Mouse (Mus musculus) frontal cortex, postnatal 25 days (tissue): ENCODE results near the gene Serf2.
"Not testable (repeated sequence)": the region's sequence is repeated elsewhere in the genome, so short reads cannot be mapped to it uniquely, and the experiment has no call there.

Experiments
- DNase-seq, 2 experiments: peaks; one replicate each; pipeline ENCODE4 v3.0.0; 2022; ENCODE audit warnings: low spot score in 2 of 2

The Serf2 gene

DNA sequence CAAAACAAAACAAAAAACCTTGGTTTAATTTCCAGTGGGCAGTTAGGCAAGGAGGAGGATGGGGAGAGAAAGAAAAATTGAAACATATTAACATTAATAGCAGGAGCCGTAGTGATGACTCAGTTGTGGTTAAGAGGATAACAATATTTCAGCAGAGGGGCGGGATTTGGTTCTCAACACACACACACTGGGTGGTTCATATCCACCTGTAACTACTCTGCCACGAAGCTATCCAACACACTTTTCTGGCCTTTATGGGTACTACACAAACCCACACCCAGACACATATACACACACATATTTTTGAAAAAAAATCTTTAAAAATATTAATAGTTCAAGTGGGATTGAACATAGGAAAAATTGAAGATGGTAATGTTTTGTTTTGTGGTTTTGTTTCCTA is 2.0 kb upstream of the Serf2 start:
- no peak for DNase-seq

DNA sequence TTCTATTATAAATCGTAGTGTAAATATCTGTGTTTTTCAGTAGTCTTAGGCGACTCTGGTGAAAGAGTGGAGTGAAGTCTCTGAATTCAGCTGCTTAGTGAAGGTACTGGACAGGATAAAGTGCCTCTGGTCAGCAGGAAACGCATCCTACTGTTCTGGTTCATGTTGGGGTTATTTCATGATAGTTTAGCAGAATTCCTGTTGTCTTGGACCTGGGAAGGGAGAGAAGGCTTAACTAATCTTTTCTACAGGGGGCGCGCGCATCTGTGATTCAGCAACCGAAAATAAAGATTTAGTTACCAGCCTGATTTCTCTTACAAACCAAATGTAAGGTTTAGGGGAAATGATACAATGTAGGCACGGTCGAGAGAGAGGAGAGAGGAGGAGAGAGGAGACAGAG is 859 bp upstream of the Serf2 start:
- DNase-seq: no peak

DNA sequence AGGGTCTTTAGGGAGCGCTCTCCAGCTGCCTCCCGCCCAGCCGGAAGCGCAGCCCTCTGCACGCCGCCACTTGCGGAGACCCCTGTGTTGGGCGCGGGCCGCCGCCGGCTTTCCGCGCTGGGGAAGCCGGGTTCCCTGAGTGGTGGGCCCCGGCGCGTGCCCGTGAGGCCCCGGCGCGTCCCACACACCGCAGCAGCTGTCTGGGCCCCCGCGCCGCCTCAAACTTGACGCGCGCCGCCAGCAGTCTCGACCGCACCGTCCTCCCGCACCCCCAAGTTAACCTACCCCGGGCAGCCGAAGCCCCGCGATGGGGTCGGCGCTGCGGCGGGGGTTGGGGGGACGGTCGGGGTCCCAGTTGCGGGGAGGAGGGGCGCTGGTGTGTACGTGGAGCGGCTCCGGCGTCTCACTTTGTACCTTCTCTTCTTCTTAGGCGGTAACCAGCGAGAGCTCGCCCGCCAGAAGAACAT is 583 bp downstream of the Serf2 start:
- no peak for DNase-seq

DNA sequence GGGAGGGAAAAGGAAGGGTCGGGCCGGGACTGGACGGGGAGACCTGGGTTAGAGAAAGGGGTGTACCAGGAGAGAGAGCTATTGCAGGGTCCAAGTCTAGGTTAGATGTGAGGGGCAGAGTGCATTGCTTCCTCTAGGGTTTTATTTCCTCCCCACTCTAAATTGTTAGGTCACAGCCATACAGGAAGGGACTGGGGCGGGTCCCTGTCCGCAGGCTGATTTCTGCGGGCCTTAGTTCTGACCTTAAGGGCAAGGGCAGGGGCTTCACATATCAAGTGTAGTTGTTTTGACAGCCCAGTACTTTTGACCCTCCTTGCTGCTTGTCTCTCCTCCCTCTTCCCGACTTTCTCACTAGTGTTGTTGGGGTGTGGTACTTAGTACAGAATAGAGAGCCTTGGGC is 1.1 kb downstream of the Serf2 start:
- no peak for DNase-seq

DNA sequence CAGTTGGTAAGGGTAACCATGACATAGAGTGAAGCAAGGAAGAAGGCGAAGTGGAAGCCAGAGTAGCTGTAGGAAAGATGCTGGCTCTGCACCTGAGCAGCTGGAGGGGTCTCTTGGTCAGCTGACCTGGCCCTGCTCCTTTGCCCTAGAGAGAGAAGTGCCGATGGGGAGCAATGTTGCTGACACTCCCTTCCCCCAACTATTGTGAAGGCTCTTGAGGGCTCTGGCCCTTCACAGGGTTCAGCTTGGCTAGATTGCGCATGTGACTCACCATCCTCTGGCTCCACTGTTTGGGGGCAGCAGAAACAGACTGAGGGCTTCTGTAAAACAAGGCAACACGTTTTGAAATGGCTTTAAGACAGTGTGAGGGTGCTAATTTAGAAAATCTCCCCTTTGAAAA is 3.4 kb downstream of the Serf2 start:
- DNase-seq: no peak

DNA sequence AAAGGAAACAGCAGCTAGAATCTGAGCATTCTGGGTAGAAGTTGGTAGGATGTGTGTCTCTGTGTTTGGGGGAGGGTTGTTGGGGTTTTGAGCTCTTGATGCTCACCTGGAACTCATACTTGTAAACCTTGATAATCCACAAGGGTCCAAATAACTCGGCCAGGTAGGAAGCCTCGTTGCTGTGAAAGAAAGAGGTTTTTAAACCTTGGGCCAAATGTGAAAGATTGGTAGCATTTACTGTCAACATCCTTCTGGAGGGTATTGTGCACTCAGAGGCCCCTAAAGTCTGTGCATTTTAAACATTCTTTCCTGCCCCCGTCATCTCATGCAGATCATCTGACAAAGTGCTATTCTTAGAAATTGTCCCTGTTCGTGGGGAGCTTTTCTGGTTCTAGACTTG is 4.0 kb downstream of the Serf2 start, which contains the start of gene Hypk:
TSS of gene Hypk (plus strand) at position 301 of the 400 bp plus-strand sequence.
- DNase-seq: no peak

DNA sequence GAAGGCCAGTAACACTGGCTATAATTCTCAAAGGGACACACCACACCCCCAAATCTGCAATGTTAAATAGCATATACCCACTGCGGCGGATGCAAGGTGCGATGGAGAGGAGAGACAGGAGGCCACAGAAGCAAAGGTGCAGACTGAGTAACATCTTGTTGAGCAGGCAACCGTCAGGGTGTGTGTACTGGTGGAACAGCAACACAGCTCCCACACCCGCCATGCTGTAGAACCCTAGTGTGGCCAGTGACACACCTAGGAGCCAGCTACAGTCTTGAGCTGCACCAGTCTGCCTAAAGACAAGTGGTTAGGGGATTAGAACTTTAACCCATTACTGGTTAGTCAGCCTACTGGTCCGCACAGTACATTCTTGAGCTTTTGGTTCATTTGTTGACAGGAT is 4.9 kb downstream of the Serf2 start:
- DNase-seq: no peak

DNA sequence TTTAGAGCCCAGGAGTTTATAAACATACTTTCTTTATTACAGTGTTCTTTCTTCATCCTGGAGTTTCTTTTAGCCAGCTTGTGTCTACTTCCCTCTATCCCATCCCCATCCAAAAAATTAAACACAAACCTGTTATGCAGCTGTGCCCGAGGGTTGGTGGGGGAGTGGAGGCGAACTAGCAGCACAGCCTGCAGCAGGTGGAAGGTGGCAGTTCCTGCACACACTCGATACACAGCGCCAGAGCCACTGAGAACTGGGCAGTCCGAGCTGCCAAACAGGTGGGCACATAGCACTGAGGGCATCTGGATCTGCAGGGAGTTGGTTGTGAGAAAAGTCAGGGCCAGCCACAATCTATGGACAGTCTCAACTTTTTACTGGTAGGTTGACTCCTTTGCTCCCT is 6.5 kb downstream of the Serf2 start:
- DNase-seq: no peak

DNA sequence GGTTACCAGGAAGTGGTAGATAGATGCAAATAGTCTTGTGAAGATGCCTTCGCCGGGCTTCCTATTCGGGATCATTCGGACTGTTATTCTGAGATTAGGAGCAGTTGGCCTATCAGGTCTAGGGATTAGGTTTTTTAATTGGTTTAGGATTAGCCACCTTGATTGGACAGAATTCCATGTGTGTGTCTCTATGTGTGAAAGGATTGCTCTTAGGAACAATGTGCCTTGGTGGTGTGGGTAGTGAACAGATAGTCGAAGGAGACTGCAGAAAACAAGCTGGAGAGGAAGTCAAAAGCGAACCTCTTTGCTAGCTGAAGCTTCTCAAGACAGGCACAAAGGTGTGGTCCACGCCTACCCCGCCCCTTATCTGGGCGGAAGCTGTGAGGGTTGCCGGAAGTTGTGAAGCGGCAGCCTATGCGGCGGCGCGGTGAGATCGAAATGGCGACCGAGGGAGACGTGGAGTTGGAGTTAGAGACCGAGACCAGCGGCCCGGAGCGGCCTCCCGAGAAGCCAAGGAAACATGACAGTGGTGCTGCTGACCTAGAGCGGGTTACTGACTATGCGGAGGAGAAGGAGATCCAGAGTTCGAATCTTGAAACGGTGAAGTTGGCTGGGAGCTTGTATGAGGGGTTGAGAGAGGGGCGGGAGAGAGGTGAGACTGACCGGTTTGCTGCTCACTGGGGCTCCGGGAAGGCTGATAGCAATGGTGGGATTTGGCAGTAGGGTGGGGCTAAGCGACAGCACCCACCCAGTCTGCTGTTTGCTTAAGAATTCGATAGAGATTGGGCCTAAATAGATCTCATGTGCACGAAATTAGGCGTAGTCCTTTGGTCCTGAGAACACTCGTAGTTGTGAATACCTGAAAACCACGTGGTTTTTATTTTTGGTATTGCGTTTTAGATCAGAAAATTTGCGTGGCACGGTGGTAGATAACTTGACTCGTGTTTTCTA is 8.0 kb downstream of the Serf2 start, which contains the start of gene Serinc4:
TSS of gene Serinc4 (minus strand) at position 90 of the 951 bp plus-strand sequence.
- DNase-seq: peak; percentile 68 to 70

DNA sequence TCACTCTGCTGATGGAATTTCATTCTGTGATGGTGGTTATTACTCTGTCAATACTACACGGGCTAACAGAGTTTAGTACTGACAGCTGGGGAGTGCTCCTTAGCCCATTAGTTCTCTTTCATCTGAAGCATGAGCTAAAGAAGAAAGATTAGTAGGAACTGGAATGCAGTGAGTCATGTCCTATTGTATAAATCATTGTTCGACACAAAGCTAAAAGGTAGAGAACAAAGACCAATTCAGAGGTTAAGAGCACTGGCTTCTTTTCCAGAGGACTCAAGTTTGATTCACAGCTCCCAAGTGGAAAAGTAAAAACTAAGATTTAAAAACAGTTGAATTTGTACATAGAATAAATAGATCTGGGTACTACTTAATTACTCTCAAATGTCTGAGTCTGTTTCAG is 11.1 kb downstream of the Serf2 start:
- DNase-seq: no peak

DNA sequence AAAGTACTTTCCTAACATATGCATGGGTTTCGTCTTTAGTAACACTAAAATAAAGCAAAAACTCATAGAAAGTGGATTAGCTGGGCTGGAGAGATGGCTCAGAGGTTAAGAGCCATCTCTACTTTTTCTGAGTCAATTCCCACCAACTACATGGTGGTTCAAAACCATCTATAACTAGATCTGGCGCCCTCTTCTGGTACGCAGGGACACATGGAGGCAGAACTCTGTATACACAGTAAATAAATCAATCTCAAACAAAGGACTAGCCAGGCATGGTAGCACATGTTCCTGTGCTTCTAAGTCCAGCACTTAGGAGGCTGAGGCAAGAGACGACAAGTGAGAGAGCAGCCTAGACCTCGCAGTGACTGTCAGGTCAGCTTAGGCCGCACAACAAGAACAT is 20.0 kb downstream of the Serf2 start:
- DNase-seq: not testable (repeated sequence)

DNA sequence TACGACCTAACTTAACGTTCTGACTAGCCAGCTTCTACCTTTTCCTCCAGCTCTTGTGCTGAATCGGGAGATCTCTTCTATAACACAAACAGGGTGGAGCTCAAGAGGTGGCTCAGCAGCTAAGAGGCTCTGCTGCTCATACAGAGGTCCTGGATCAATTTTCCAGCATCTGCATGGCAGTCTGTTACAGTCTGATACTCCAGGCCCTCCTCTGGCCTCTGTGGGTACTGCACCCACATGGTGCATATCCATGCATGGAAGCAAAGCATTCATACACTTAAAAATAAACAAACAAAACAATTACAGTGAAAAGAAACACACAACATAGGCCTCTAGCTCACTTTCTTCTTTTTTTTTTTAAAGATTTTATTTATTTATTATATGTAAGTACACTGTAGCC is 23.8 kb downstream of the Serf2 start:
- not testable (repeated sequence) for DNase-seq

DNA sequence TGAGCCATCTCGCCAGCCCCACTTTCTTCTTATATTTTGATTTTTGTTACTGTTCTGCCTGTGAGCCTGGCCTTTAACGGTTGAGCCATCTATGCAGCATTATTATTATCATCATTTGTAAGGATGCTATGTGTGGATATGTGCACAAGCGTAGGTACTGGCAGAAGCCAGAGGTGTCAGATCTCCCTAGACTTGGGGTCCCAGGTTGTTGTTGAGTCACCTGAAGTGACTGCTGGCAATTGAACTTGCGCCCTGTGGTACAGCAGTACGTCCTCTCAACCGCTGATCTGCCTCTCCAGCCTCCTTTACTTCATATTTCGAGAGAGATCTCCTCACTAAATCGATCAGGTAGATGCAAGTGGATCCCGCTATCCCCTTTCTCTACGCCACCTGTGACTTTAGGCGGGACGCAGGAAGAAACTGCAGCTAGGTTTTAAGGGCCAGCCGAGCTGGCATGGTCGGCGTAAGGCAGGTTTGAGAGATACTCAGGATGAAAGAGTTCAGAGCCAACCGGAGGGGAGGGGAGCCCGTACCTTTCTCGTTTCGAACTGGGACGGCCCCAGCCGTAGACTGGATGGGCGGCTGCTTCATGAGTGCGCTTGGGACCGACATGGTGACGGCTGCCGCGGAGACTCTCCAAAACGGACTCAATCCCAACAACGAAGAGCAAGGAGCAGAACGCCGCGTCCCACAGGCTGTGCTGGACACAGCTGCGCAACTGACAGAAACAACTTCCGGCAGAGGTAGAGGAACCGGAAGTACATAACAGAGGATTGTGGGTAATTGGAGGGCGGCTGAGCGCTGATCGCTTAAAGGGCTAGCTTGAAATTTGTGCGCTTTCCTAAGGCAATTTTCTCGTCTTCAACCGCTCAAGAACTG is 24.5 kb downstream of the Serf2 start, which contains the start of gene Mfap1b:
TSS of gene Mfap1b (minus strand) at position 767 of the 879 bp plus-strand sequence.
- DNase-seq: peak; percentile 44 to 74

DNA sequence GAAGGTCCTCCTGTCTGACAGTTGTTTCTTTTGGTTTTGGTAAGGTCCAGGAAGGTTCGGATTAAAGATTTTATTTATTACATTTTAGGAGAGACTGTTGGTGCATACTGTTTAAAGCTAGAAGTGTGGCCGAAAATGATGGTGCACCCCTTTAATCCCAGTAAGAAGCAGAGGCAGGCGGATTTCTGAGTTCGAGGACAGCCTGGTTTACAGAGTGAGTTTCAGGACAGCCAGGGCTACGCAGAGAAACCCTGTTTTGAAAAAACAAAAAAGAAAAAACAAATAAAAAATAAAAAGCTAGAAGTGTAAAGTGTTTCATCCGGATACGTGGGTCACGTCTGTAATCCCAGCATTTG is 25.2 kb downstream of the Serf2 start:
- DNase-seq: no peak

DNA sequence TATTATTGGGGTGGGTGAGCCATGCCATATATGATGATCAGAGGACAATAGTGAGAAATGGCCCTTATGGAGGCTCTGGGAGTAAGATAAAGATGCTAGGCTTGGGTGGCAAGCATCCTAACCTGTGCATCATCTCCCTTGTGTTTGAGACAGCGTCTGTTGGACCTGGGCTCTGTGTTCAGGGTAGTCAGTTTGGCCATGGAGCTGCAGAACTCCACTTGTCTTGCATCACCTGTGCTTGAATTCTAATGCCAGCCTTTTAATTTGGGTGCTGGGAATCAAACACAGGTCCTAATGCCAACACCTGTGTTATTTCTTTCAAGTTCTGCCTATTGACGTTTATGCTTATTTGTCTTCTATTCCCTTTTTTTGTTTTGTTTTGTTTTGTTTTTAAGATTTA is 26.3 kb downstream of the Serf2 start:
- DNase-seq: not testable (repeated sequence)

DNA sequence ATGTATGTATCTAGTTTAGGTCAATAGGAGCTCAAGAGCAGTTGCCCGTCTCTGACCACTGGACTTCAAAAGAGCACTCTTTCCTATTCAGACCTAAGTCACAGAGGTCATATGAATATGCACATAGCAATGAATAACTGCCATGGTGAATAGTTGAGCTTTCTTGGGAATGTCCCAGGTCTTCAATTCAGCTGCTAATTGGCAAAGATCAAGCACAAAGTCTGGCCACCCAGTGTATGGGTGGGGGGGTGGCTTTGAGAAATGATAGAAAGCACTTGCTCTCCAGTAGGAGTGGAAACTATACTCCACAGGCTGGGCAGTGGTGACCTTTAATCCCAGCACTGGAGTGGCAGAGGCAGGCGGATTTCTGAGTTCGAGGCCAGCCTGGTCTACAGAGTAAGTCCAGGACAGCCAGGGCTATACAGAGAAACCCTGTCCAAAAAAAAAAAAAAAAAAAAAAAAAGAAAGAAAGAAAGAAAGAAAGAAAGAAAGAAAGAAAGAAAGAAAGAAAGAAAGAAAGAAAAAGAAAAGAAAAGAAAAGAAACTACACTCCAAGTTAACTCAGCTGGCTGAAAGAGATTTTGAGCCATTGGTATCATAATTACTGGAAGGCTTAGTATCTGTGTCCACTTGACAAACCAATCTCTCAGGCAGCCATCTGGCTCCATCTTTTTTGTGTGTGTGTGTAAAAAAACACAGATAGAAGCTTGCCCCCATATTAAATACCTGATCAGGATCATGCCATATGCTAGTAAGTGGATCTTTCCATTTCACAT is 28.7 kb downstream of the Serf2 start:
- no peak for DNase-seq

DNA sequence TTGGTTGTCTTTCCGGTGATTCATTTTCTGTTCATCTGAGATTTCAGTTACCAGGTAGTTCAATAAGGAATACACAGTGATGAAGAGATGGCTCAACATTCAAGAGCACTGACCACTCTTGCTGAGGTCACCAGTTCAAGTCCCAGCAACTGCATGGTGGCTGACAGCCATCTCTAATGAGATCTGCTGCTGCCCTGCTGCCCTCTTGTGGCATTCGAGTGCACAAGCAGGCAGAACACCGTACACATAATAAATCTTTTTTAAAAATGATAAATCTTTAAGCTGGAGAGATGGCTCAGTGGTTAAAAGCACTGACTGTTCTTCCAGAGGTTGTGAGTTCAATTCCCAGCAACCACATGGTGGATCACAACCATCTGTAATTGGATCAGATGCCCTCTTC is 31.5 kb downstream of the Serf2 start:
- no peak for DNase-seq

DNA sequence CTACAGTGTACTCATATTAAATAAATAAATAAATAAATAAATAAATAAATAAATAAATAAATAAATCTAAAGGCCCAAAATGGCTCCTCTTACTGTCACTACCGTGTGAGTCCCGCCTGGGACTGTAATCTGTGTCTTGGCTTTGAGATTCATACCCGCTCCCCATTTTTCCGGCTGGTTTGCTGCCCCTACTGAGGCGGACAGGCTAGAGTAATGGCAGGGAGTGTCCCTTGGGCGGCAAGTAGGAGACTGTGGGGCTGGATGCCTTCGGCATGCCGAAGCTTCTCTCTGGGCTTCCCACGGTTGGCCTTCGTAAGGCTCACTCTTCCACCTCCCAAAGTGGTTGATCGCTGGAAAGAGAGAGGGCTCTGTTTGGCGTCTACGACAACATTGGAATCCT is 31.9 kb downstream of the Serf2 start:
- DNase-seq: not testable (repeated sequence)

DNA sequence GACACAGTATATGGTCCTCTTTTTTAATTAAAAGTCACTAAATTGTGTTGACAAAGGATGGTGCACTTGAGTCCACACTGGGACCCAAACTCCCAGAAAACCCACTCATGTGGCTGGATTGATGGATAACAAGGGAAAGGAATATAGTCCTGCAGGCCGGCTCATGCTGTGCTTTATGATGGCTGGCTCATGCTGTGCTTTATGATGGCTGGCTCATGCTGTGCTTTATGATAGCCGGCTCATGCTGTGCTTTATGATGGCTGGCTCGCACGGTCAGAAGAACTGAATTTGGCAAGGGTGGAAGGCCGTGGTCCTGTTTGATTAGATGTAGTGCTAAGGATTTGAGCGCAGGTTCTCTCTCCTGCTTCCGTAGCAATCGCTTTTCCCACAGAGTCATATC is 34.6 kb downstream of the Serf2 start:
- DNase-seq: no peak

DNA sequence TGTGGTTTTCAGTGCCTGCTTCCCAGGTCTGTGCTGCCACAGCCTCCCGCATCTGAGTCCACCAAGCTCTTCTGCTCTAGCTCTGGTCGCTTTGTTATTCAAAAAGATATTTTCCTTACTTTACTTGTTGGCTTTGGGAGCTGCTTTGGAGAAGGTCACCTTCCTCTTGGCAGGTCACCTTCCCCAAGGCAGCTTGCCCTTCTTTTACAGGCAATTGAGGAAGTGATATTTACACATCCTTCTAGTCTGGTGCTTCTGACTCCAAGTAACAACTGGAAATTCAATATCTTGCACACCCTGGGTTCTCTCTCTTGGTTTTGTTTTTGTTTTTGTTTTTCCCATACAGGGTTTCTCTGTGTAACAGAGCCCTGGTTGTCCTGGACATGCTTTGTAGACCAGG is 35.4 kb downstream of the Serf2 start:
- DNase-seq: not testable (repeated sequence)

DNA sequence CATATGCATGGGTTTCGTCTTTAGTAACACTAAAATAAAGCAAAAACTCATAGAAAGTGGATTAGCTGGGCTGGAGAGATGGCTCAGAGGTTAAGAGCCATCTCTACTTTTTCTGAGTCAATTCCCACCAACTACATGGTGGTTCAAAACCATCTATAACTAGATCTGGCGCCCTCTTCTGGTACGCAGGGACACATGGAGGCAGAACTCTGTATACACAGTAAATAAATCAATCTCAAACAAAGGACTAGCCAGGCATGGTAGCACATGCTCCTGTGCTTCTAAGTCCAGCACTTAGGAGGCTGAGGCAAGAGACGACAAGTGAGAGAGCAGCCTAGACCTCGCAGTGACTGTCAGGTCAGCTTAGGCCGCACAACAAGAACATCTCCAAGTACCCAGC is 52.6 kb downstream of the Serf2 start:
- DNase-seq: not testable (repeated sequence)
